Mouse (Mus musculus): ENCODE results near the gene Kctd11.
"Not testable (repeated sequence)": the region's sequence is repeated elsewhere in the genome, so short reads cannot be mapped to it uniquely, and the experiment has no call there.

The Kctd11 gene

GRCm38 (mm10) chr11:69881787-69882670, 823 bp upstream of the Kctd11 start:
- peak; percentile 22 for DNase-seq (ENCODE audit: low read depth)

- DNase-seq (ENCODE audit: low read depth), result peak; percentile 88
These were observed 727 bp downstream of the Kctd11 start for GRCm38 (mm10) chr11:69880506-69880852.

- DNase-seq (ENCODE audit: low read depth), result no peak
These were observed 1.5 kb downstream of the Kctd11 start for GRCm38 (mm10) chr11:69879711-69880110.

GRCm38 (mm10) chr11:69878952-69879351, 2.3 kb downstream of the Kctd11 start:
- no peak for DNase-seq (ENCODE audit: low read depth)

- DNase-seq (ENCODE audit: low read depth), result no peak
These were observed 2.8 kb downstream of the Kctd11 start for GRCm38 (mm10) chr11:69878399-69878798.

- DNase-seq (ENCODE audit: low read depth), result no peak
These were observed 3.3 kb downstream of the Kctd11 start, which contains the start of gene Tmem95 for GRCm38 (mm10) chr11:69877878-69878277. Tmem95 (minus strand) TSS chr11:69878018.

- peak; percentile 94 for DNase-seq (ENCODE audit: low read depth)
These were observed 4.3 kb downstream of the Kctd11 start for GRCm38 (mm10) chr11:69876867-69877266.

GRCm38 (mm10) chr11:69876186-69876585, 5.0 kb downstream of the Kctd11 start:
- DNase-seq (ENCODE audit: low read depth), result peak; percentile 73

GRCm38 (mm10) chr11:69872451-69872850, 8.8 kb downstream of the Kctd11 start:
- DNase-seq (ENCODE audit: low read depth), result no peak

GRCm38 (mm10) chr11:69871822-69872221, 9.4 kb downstream of the Kctd11 start:
- no peak for DNase-seq (ENCODE audit: low read depth)

- no peak for DNase-seq (ENCODE audit: low read depth)
These were observed 10.7 kb downstream of the Kctd11 start for GRCm38 (mm10) chr11:69870289-69871069.

- DNase-seq (ENCODE audit: low read depth), result no peak
These were observed 13.9 kb downstream of the Kctd11 start for GRCm38 (mm10) chr11:69867335-69867734.

- no peak for DNase-seq (ENCODE audit: low read depth)
These were observed 15.6 kb downstream of the Kctd11 start for GRCm38 (mm10) chr11:69865561-69865960.

GRCm38 (mm10) chr11:69864138-69864860, 16.9 kb downstream of the Kctd11 start:
- DNase-seq (ENCODE audit: low read depth), result no peak

- DNase-seq (ENCODE audit: low read depth), result not testable (repeated sequence)
These were observed 17.5 kb downstream of the Kctd11 start for GRCm38 (mm10) chr11:69863729-69864128.

- no peak for DNase-seq (ENCODE audit: low read depth)
These were observed 22.9 kb downstream of the Kctd11 start, which contains the start of gene Tnk1 for GRCm38 (mm10) chr11:69858113-69858998. Tnk1 (minus strand) TSS chr11:69858730.

- peak; percentile 61 for DNase-seq (ENCODE audit: low read depth)
These were observed 25.9 kb downstream of the Kctd11 start for GRCm38 (mm10) chr11:69855347-69855746.

- no peak for DNase-seq (ENCODE audit: low read depth)
These were observed 26.5 kb downstream of the Kctd11 start for GRCm38 (mm10) chr11:69854680-69855079.

GRCm38 (mm10) chr11:69853994-69854393, 27.2 kb downstream of the Kctd11 start:
- DNase-seq (ENCODE audit: low read depth), result peak; percentile 40

GRCm38 (mm10) chr11:69850754-69851153, 30.5 kb downstream of the Kctd11 start:
- no peak for DNase-seq (ENCODE audit: low read depth)

GRCm38 (mm10) chr11:69849884-69850283, 31.3 kb downstream of the Kctd11 start:
- DNase-seq (ENCODE audit: low read depth), result no peak
